Mouse (Mus musculus) brain, adult 2 months (tissue): Measurements from ENCODE around the gene G3bp1.

Source experiments
- DNase-seq: peaks from one replicate; pipeline ENCODE4 v3.0.0; 2011; ENCODE audit warnings: low read depth, low spot score

G3bp1 gene

DNA sequence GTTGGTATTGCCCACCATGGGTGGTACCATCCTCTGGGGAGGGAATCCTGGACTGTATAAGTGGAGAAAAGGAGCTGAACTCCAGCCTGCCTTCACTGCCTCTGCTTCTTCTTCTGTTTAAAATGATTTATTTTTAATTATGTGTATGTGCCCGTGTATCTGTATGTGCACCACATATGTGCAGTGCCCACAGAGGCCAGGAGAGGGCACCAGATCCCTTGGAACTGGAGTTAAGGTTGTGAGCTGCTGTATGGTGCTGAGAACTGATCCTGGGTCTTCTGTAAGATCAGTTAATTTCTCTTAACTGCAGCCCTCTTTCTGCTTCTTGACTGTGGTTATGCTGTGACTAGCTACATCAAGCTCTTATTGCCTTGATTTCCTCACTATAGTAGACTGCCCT, 76.2 kb downstream of the G3bp1 start:
- DNase-seq: no peak
